Mouse (Mus musculus) embryonic facial prominence, embryonic 12.5 days (tissue): ENCODE results near the gene Lrrc8a. TPM values are rescaled to one million over a fixed set of nuclear protein-coding genes. Genes with fewer than 3 reads are reported as not detected.

Experiments used
- ATAC-seq: fragments of 200-750 bp; cut with Nextera tagmentation; 2 replicates; pipeline ENCODE4 v1.8.0; 2017; ENCODE audit not compliant: insufficient number of reproducible peaks, insufficient read depth, low FRiP score, low TSS enrichment
- H3K27ac ChIP-seq: fragments of 300-500 bp; sonication (generic); 2 replicates; pipeline ENCODE4 v1.5.1; 2016; ENCODE audit warnings: mild to moderate bottlenecking
- H3K27me3 ChIP-seq: fragments of 300-500 bp; sonication (generic); 2 replicates; pipeline ENCODE4 v1.6.1; 2016; ENCODE audit warnings: mild to moderate bottlenecking, moderate library complexity
- H3K36me3 ChIP-seq: fragments of 300-500 bp; sonication (generic); 2 replicates; pipeline ENCODE4 v1.6.1; 2016; ENCODE audit warnings: mild to moderate bottlenecking
- H3K4me1 ChIP-seq: fragments of 300-500 bp; sonication (generic); 2 replicates; pipeline ENCODE4 v1.6.1; 2016
- H3K4me2 ChIP-seq: fragments of 300-500 bp; sonication (generic); replicated peaks from 2 replicates; pipeline ENCODE4 v1.6.1; 2016; ENCODE audit warnings: mild to moderate bottlenecking, moderate library complexity
- H3K4me3 ChIP-seq: fragments of 300-500 bp; sonication (generic); 2 replicates; pipeline ENCODE4 v1.5.1; 2016; ENCODE audit warnings: mild to moderate bottlenecking
- H3K9ac ChIP-seq: fragments of 300-500 bp; sonication (generic); 2 replicates; pipeline ENCODE4 v1.6.1; 2016; ENCODE audit warnings: mild to moderate bottlenecking, moderate library complexity
- H3K9me3 ChIP-seq: fragments of 300-500 bp; sonication (generic); 2 replicates; pipeline ENCODE4 v1.6.1; 2016; ENCODE audit warnings: mild to moderate bottlenecking, moderate library complexity
- WGBS: fragments of 180-500 bp; shearing (Covaris S2); methylation state at CpG from one replicate; pipeline ENCODE4 v1.1.7; 2016; 5-methylcytosine and 5-hydroxymethylcytosine counted together
- polyA plus RNA-seq: library from polyadenylated mRNA; unstranded; fragments of >200 nt; fragmentation: Nextera tagmentation; extraction: Ambion mirVana; gene quantifications from 2 replicates; pipeline ENCODE4 v1.2.1, GENCODE M21; 2016

The Lrrc8a gene
- polyA plus RNA-seq, 1 experiment from 2014 or later, result 40.9 TPM

DNA sequence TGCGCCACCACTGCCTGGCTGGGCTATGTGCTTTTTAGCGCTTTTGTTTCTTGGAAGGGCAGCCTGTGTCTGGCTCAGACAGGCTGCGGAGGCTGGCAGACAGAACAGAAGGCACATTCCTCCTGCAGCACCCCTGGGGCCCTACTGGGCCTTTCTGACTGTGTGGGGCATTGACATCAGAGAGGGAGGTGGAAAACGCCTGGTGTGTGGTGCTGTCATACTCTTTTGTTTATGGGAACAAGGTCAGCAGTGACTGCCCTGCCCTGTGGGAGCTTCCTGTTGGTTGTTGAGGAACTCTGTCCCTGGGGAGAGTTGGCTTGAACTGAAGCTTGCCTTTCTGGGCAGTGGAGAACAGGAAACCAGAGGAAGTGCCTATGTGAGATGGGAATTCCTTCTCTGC, 5.0 kb downstream of the Lrrc8a start:
- H3K9me3 ChIP-seq, result no peaks in the 10 kb centered on the region
- peaks cover 27% of the 10 kb centered on the region for H3K4me1 ChIP-seq
- no peak overlapping the region for H3K27ac ChIP-seq
- no peak for ATAC-seq
- H3K4me2 ChIP-seq, result no peak overlapping the region
- no peak overlapping the region for H3K9ac ChIP-seq
- no peaks in the 10 kb centered on the region for H3K27me3 ChIP-seq
- WGBS, result 42% methylated on average over 4 of the region's 4 CpGs
- peaks cover 39% of the 10 kb centered on the region for H3K36me3 ChIP-seq
- no peak overlapping the region for H3K4me3 ChIP-seq

DNA sequence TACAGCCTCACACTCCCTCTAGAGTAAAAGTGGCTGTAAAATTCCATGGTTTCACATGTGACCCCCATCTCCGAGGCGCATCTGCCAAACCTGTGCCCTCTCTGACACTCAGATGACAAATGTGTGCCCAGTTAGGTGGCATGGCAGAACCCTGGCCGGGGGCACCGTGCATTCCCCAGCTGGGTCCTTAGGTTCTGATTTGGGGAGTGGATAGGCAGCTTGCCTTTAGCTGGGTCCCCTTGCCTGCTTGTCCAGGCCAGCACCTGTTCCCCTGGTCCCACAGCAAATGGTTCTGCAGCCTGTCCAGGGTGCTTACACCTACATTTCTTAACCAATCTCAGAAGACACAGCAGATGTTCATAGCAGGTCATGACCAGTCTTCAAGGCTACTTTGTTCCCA, 5.9 kb downstream of the Lrrc8a start:
- peaks cover 25% of the 10 kb centered on the region for H3K4me1 ChIP-seq
- H3K36me3 ChIP-seq, result peaks cover 45% of the 10 kb centered on the region
- H3K27me3 ChIP-seq, result no peaks in the 10 kb centered on the region
- H3K9me3 ChIP-seq, result no peaks in the 10 kb centered on the region
- no peak overlapping the region for H3K4me2 ChIP-seq
- no peak overlapping the region for H3K27ac ChIP-seq
- 89% methylated on average over 4 of the region's 4 CpGs for WGBS
- H3K9ac ChIP-seq, result no peak overlapping the region; the same call in 1 of the 2 replicates
- no peak for ATAC-seq
- H3K4me3 ChIP-seq, result no peak overlapping the region

DNA sequence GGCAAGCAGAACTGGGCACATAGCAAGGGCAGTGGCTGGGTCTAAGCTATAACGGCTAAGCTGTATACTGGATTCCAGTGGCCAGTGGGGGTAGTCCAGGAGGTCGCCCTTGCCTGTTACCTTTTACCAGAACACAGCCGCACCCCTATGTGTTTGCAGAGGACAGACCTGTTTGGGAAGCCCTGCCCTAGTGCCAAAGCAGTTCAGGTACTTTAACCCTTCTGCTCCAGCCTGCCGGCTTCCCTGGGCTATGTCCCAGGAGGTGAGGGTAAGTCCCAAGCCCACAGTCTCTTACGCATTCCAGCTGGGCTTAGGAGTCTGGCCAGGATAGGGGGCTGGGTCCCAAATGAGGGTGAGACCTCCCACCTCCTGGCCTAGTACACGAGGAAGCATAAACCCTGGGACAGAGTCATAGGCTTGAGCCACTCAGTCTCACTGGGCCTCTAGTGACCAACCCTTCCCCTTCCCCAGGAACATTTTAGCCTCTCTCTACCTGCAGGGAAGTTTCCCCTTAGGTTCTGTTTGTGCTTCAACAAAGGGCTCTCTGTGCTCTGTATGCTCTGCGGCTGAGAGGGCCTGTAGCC, 7.2 kb downstream of the Lrrc8a start:
- no peak for ATAC-seq
- Histone ChIP-seq H3K4me2 (no peak overlapping the region), H3K9me3 (no peaks in the 10 kb centered on the region), H3K27me3 (no peaks in the 10 kb centered on the region), H3K4me1 (peaks cover 15% of the 10 kb centered on the region), H3K36me3 (peaks cover 58% of the 10 kb centered on the region), H3K9ac (no peak overlapping the region), H3K4me3 (no peak overlapping the region), H3K27ac (no peak overlapping the region)
- 59% methylated on average over 7 of the region's 7 CpGs for WGBS

- Histone ChIP-seq H3K4me2 (no peak overlapping the region), H3K27ac (no peak overlapping the region), H3K27me3 (no peaks in the 10 kb centered on the region), H3K36me3 (peaks cover 58% of the 10 kb centered on the region), H3K4me3 (no peak overlapping the region), H3K4me1 (peaks cover 15% of the 10 kb centered on the region), H3K9me3 (no peaks in the 10 kb centered on the region), H3K9ac (no peak overlapping the region)
- no peak for ATAC-seq
- WGBS, result 86% methylated on average over 5 of the region's 5 CpGs
Measured at GRCm38 (mm10) chr2:30247036-30247435, 9.5 kb downstream of the Lrrc8a start.

- Histone ChIP-seq H3K36me3 (peaks cover 58% of the 10 kb centered on the region), H3K4me2 (no peak overlapping the region), H3K27me3 (no peaks in the 10 kb centered on the region), H3K9me3 (no peaks in the 10 kb centered on the region), H3K27ac (no peak overlapping the region), H3K9ac (no peak overlapping the region), H3K4me3 (no peak overlapping the region), H3K4me1 (peaks cover 12% of the 10 kb centered on the region)
- no peak for ATAC-seq
- 78% methylated on average over 4 of the region's 4 CpGs for WGBS
Measured at GRCm38 (mm10) chr2:30247681-30248080, 10.2 kb downstream of the Lrrc8a start.

GRCm38 (mm10) chr2:30249182-30249581, 11.7 kb downstream of the Lrrc8a start:
- peaks cover 48% of the 10 kb centered on the region; the same call in 1 of the 2 replicates for H3K36me3 ChIP-seq
- peaks cover 7% of the 10 kb centered on the region for H3K4me1 ChIP-seq
- 93% methylated on average over 3 of the region's 3 CpGs for WGBS
- ATAC-seq, result no peak
- H3K4me3 ChIP-seq, result no peak overlapping the region
- no peaks in the 10 kb centered on the region for H3K27me3 ChIP-seq
- H3K9ac ChIP-seq, result no peak overlapping the region
- no peak overlapping the region for H3K4me2 ChIP-seq
- no peak overlapping the region for H3K27ac ChIP-seq
- no peaks in the 10 kb centered on the region for H3K9me3 ChIP-seq

GRCm38 (mm10) chr2:30250166-30251128, 12.9 kb downstream of the Lrrc8a start:
- peaks cover 7% of the 10 kb centered on the region for H3K4me1 ChIP-seq
- H3K36me3 ChIP-seq, result peaks cover 59% of the 10 kb centered on the region
- ATAC-seq, result no peak
- no peak overlapping the region for H3K4me3 ChIP-seq
- H3K4me2 ChIP-seq, result no peak overlapping the region
- no peak overlapping the region; the same call in 1 of the 2 replicates for H3K9ac ChIP-seq
- no peaks in the 10 kb centered on the region for H3K27me3 ChIP-seq
- WGBS, result 87% methylated on average over 10 of the region's 10 CpGs
- no peaks in the 10 kb centered on the region for H3K9me3 ChIP-seq
- no peak overlapping the region for H3K27ac ChIP-seq

DNA sequence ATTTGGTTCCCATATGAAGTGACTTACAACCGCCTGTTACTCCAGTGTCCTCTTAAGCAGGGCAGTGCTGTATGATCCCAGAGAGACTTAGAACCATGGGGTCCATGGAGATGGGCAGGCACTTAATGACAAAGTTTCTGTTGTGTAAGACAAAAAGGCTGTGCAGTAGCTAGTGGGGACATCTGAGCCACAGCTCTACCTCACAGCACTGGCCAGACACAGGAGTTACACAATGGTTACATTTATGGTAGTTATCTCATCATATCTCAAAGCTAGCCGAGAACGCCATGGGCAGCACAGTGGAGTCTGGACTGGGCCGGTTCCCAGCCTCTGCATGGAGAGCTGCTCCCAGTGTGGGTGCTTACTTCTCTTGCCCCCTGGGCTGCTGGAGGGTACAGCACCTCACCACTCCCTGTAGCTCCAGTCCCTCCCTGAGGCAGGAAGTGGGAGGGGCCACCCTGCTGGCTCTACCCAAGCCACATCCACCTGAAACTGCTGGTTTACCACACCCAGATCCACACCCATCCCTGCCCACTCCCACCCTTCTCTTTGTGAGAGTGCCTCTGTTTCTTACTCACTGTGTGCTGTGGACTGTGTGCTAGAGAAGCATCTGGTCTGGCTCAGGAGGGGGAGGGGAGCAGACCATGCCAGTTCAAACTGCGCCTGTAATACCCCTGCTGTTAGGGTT, 14.0 kb downstream of the Lrrc8a start:
- H3K27me3 ChIP-seq, result no peaks in the 10 kb centered on the region
- peaks cover 68% of the 10 kb centered on the region for H3K36me3 ChIP-seq
- H3K9ac ChIP-seq, result no peak overlapping the region
- H3K4me1 ChIP-seq, result no peaks in the 10 kb centered on the region
- no peak overlapping the region for H3K27ac ChIP-seq
- H3K4me3 ChIP-seq, result no peak overlapping the region
- no peak overlapping the region for H3K4me2 ChIP-seq
- 72% methylated on average over 5 of the region's 5 CpGs for WGBS
- no peak for ATAC-seq
- no peaks in the 10 kb centered on the region for H3K9me3 ChIP-seq

DNA sequence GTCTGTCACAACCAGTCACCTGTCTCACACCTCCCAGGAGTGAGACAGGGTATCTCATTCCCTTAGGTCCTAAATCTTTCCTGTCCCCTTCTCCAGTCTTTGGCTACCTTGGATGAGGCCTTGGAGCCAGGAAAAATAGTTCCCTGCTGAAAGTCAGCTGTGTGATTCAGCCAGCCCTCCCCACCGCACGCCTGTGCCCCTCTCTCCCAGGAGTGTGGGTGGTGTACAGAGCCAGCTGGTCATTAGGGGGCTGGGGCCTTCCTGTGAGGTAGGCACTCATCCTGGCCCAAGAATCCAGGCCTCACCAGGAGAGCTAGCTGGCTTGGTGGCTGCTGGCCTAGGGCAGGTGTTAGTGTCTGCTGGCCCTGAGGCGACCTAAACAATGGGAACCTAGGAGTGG, 15.0 kb downstream of the Lrrc8a start:
- Histone ChIP-seq H3K36me3 (peaks cover 78% of the 10 kb centered on the region), H3K27me3 (no peaks in the 10 kb centered on the region), H3K4me1 (no peaks in the 10 kb centered on the region), H3K9me3 (no peaks in the 10 kb centered on the region), H3K4me2 (no peak overlapping the region), H3K27ac (no peak overlapping the region), H3K9ac (no peak overlapping the region), H3K4me3 (no peak overlapping the region)
- WGBS, result 80% methylated on average over 3 of the region's 3 CpGs
- ATAC-seq, result no peak

- no peak overlapping the region for H3K27ac ChIP-seq
- no peaks in the 10 kb centered on the region for H3K27me3 ChIP-seq
- 80% methylated on average over 5 of the region's 5 CpGs for WGBS
- H3K9me3 ChIP-seq, result no peaks in the 10 kb centered on the region
- no peak overlapping the region for H3K9ac ChIP-seq
- no peak overlapping the region for H3K4me2 ChIP-seq
- H3K4me1 ChIP-seq, result no peaks in the 10 kb centered on the region
- no peak overlapping the region for H3K4me3 ChIP-seq
- peaks cover 80% of the 10 kb centered on the region for H3K36me3 ChIP-seq
- ATAC-seq, result no peak
Measured at GRCm38 (mm10) chr2:30253809-30254208, 16.3 kb downstream of the Lrrc8a start.

DNA sequence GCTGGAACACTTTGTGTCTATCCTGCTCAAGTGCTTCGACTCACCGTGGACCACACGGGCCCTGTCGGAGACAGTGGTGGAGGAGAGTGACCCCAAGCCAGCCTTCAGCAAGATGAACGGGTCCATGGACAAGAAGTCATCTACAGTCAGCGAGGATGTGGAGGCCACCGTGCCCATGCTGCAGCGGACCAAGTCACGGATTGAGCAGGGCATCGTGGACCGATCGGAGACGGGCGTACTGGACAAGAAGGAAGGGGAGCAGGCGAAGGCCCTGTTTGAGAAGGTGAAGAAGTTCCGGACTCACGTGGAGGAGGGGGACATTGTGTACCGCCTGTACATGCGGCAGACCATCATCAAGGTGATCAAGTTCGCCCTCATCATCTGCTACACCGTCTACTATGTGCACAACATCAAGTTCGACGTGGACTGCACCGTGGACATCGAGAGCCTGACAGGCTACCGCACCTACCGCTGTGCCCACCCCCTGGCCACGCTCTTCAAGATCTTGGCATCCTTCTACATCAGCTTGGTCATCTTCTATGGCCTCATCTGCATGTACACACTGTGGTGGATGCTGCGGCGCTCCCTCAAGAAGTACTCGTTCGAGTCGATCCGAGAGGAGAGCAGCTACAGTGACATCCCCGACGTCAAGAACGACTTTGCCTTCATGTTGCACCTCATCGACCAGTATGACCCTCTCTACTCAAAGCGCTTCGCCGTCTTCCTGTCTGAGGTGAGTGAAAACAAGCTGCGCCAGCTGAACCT, 18.3 kb downstream of the Lrrc8a start:
- no peak for ATAC-seq
- no peaks in the 10 kb centered on the region for H3K4me1 ChIP-seq
- no peak overlapping the region for H3K9ac ChIP-seq
- no peaks in the 10 kb centered on the region for H3K27me3 ChIP-seq
- H3K4me3 ChIP-seq, result no peak overlapping the region
- WGBS, result 96% methylated on average over 42 of the region's 42 CpGs
- no peaks in the 10 kb centered on the region for H3K9me3 ChIP-seq
- H3K36me3 ChIP-seq, result peaks cover 82% of the 10 kb centered on the region
- no peak overlapping the region for H3K27ac ChIP-seq
- H3K4me2 ChIP-seq, result no peak overlapping the region
